Mouse (Mus musculus) forelimb bud, embryonic 11.5 days (tissue): Measurements from ENCODE around the gene Cyp4v3.

Source experiments
- DNase-seq: peaks from one replicate; pipeline ENCODE4 v3.0.0-alpha.2; 2012; ENCODE audit warnings: low read depth, low spot score

Cyp4v3 gene

DNA sequence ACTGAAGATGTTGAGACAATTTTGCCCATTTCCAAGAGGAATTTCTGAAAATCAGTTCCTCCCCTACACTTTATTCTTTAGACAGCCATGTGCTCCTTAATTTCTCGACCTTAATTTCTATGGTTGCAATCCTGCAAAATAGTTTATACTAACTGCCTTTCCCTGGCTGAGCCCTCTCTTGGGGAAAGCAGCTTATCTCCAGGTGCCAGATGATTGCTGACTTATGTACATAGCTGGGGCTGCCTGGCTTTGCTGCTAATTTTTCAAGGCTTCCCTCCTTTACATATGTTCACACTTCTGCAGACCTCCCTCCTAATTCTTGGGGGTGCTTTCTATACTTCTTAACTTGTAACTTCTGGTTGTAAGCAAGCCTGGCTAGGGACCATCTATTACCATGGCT, 12.1 kb downstream of the Cyp4v3 start:
- no peak for DNase-seq

DNA sequence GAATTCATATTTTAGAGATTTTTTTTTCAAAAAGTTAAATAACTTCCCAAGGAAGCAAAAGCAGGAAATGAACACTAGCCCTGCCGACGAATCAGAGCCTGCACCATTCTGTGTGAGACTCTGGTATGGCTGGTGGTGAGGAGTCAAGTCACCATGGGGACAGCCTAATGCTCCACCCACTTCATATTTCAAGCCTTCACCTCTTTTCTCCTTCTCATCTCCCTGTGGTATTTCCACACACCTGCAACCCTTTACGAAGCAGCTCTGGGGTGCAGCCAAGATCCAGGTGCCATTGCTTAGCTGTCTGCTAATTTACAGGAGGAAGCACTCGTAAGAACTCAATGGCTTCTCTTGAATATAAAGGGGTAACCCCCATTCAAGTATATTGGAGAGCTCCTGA, 22.0 kb downstream of the Cyp4v3 start:
- DNase-seq: no peak

DNA sequence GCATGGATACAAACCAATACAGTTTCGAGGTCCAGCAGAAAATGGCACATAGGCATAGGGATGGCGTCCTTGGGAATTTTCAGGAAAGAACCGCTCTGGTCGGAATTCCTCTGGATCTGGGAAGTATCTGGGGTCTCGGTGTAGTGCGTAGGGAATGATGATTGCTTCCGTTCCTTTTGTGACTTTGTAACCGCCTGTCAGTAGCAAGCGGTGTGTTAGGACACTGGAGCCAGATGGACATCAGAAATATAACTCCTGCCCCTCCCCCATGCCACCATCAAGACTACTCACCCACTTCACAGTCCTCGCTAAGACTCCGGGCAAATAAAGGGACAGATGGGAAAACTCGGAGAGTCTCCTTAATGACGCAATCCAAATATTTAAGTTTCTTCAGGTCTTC, 24.6 kb downstream of the Cyp4v3 start, which contains the start of gene Gm45753:
Gm45753 (minus strand) TSS at position 101 of the 400 bp plus-strand sequence.
- no peak for DNase-seq

DNA sequence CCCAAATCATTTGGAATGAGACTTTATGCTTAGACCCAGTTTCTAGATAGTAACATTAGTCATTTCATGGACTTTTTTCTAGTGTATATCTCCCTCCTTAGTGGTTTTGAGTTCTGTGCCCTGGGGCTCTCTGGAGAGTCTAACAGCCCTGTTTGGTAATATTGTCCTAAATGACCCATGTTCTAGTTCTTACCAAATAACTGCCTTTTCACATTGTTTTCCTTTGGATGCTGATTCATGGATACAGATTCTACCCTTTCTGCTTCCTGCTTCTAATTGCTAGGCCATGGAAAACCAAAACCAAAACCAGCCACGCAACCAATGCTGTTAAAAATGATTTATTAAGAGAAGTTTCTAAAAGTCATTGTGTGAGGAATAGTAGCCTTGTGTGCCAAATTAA, 27.5 kb downstream of the Cyp4v3 start:
- DNase-seq: no peak

DNA sequence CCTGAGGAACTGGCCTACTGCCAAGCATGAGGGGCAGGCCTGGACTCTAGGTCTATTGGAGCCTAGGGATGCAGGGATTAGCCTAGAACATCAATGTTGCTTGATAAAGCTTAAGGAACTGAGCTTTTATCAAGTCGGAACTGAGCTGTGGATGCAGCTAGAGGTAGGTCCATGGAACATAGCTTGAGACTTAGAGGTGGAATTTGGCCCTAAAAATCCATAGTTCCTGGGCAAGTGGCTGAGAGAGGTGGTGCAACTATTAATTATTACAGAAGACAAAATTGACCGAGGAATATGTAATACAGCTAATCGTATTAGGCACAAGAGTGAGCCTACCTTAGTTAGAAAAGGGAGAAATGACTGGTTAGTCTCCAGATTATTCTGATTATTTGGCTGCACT, 28.7 kb downstream of the Cyp4v3 start:
- DNase-seq: no peak

DNA sequence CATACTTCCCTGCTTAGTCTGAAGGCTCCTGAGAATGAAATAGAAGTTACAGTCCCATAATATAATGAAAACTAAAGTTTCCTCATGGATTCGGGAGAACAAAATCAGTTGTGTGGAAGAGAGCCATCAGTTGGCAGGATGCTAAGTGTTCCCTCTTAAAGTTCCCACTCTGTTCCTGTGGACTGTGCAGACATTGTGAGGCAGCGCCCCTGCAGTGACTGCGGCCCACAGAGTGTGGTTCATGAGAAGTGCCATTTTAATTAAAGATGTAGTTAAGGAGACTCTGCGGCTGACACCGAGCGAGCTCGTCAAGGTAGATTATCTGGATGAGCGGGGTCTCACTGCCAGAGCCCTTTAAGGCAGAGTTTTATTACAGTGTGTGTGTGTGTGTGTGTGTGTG, 30.6 kb downstream of the Cyp4v3 start:
- DNase-seq: no peak

DNA sequence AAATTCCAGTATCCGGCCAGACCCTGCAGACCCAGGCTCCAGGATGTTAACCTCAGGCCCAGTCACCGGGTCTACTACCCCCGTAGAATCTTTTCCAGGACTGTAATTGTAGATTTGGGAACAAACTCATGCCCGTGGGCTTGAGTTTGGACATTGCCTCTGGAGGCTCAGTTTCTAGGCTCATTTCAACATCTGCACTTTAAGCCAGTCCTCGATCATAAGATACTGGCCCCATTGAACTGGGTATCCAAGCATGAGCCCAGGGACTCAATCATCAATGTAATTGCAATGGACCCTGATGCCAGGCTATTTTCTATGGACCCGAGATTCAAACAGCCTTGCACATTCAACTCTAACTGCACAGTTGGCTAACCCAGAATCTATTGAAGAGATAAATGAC, 37.7 kb downstream of the Cyp4v3 start:
- no peak for DNase-seq

DNA sequence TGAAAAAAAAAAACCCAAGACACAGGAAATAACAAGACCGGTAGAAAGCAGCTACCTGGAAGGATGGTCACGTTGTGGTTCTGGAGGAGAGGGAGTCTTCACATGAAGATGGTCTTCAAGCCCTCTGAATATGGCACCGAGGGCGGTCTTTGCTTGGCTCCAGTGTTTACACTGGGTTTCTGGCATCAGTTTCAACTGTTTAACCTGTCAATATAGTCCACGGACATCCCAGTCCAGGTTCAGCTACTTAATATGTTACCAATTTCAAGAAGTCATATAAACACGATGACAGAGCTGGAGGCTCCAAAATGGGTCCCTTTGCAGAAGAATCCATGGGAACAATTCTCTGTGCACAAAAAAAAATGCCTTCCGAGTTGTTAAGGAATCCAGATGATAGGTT, 38.3 kb downstream of the Cyp4v3 start, which contains the start of gene Klkb1:
Klkb1 (minus strand) TSS at position 173 of the 400 bp plus-strand sequence.
- no peak for DNase-seq

DNA sequence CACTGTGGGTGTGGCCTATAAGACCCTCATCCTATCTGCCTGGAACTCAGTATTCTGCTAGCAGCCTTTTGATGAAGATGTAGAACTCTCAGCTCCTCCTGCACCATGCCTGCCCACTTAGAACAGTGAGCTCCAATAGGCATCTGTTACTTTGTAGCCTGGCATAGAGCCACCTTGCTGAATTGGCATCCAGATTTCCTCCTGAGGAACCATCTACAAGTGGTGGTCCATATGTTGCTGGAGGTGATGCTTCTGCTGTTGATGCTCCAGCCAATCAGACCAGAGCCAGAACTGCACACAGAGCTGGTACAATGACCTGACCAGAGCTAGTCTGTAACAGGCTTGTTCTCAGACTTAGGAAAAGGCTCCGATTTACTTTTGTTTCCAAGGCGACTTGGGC, 41.2 kb downstream of the Cyp4v3 start:
- no peak for DNase-seq

DNA sequence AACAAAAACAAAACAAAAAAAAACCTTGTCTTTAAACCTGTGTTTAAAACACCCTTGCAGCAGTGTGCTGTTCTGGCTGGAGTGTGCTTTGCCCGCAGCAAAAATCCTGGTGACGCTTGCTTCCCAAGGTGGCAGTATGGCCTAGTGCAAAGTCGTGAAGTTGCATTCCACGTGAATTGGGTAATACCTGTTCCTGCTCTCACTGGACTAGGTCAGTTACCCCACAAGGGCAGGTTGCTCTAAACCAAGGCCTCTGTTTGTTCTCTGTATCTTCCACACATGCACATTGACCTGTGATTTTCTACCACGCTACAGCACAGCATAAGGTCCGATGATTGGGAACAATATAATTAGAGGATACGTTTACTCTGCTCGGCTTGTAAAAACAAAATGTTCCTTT, 51.4 kb downstream of the Cyp4v3 start:
- no peak for DNase-seq

DNA sequence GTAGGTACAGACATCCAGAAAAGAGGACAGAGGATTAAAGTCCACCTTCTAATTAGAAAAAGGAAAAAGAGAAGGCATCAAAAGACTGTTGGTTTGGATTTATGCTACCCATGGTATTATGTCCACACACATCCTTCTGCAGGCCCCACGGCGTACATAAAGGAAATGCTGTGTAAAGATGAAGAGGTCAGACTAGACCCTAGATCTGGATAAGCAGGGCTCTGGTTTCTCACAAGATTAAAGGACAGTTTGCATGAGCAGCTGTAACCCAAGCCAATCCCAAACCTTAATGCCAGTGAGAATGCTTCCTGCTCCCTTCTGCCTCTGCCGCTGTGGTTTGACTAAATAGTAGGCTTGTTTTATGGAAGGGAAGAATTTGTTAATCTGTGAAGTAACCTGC, 55.6 kb downstream of the Cyp4v3 start:
- DNase-seq: no peak

DNA sequence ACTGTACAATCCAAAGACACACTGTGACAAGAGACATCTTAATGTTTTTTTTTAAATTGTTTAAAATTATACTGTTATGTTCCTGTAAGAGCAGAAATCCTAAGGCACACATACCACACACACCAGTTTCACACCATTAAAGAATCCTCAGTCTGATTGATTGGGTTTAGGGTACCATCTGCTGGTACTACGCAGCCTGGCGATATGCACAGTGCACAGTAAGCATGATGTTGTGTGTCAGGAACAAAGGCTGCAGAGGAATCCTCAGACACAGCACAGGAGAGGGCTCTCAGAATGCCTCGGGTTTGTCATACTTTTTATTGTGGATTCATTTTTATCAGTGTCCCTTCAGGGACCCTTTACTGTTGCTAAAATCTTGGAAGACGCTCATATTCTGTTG, 58.7 kb downstream of the Cyp4v3 start:
- DNase-seq: no peak

DNA sequence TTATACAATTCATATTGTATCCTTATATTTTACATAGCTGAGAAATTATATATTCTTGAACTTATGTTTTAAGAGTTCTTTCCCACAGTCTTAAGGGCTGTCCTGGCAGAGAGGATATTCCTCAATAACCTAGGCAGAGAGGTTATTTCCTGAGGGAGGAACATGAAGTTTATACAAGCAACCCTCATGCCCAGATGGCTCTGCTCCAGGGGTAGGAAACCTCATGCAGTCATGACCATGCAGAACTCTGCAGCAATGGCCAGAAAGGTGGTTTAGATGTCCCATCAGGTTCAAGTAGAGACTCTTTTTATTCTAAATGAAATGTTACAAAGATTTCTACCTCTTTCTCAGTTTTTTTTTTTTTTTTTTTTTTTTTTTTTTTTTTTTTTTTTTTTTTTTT, 64.0 kb downstream of the Cyp4v3 start:
- no peak for DNase-seq

DNA sequence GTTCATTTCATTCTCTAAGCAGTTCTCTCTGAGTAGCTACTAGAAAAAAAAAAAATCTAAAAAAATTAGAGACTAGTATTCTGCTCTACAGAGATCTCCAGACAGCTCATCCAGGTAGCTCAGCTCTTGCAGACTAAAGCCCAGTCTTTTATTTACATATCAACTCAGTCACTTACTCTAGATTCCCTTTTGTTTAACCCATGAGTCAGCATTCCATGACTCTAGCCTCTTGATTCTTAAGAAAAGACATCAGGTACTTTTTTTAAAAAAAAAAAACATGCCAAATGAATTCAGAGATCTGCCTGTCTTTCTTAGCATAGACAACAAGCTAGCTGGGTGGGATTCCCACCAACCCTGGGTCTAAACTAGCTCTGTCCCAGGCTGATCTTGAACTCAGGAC, 64.5 kb downstream of the Cyp4v3 start:
- DNase-seq: no peak

DNA sequence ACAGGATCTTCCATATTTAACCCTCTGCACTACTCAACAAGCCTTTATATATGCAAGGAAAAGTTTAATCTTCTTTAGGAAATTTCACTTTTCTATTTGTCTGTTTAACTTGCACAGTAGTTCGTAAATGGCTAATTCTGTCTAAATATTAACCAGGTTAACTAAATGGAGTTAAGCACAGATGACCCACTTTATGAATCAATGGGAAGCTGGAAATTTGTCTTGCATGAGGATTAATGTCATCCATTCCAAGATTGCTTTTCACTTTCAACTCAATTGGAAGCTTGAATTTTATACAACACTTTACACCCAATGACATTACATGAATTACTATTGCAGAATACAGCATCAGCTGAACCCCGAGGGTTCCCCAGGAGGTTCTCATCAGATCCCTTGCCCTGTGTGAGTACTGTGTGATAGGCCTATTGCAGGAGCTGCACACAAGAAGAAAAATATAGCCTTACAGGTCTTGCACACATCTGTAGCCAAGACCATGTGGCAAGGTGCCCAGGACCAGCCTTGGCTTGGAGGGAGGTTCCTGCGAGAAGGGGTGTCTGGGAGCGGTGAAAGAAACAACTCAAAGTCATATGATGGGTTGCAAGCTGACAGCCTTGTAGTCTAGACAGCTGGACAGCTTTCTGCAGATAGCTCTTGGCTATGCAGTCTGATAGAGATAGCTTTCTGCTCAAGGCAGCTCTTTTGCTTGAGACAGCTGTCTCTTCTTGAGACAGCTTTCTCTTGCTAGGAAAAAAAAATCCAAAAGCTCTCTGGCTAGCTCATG, 65.2 kb downstream of the Cyp4v3 start:
- DNase-seq: no peak

DNA sequence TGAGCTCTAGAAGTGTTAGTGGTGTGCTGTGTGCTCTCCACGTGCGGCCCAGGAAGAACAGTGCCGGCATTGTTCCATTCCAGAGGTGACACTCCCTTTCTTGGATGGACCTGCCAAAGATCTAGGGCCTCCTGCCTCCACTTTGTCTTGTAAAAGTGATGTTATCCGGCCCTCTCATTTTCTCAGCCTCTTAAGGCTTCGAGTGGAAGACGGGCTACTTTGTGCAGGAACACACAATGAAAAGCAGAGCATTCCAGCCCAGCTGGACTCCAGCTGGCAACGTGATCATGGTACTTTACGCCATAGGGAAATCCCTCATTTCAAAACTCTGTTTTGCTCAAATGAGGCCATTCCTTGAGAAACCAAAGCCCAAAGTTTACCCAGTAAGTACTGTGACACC, 66.0 kb downstream of the Cyp4v3 start:
- no peak for DNase-seq

DNA sequence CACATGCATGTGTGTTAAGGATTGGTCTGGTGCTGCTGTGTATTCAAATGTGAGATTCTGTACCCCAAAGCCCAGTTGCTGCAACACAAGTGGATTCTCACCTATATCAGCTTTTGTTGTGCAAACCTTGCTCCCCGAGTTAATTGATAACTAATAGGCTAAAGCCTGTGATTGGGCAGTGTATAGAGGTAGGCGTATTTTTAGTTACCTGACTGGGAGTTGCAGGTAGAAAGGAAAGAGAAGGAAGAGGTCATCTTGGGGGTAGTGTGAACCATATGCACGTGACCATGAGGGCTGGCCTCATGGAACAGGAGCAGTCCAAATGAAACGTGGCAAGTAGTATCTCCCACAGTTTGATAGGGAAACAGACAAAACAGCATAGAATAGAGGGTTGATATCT, 68.1 kb downstream of the Cyp4v3 start:
- no peak for DNase-seq

DNA sequence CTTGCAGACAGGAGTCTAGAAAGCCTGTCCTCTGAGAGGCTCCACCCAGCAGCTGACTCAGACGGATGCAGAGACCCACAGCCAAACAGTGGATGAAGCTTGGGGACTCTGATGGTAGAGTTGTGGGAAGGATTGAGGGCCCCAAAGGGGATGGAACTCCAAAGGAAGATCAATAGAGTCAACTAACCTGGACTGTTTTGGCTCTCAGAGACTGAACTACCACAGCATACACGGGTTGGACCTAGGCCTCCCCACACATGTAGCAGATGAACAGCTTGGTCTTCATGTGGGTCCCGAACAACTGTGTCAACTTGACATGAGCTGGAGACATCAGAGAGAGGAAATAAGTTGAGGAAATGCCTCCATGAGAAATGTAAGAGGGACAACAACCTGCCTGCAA, 70.2 kb downstream of the Cyp4v3 start:
- no peak for DNase-seq

DNA sequence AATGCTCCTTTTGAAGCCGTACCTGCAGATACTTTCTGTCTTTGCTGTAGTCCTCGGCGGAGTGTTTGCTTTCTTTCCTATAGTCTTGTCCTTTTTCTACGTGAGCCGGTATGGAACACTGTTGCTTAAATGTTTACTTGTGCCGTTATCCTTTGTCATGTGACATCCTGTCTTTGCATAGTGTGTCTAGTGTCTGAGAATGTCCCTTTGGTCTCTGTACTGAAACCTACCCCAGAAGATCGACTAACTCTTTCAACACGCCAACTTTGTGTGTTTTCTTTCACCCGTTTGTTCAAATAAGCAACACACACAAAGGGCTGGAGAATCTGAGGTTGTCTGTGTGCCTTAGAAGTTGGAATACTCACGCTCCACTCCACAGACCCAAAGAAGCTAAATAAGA, 71.1 kb downstream of the Cyp4v3 start, which contains the start of gene F11:
F11 (minus strand) TSS at position 112 of the 400 bp plus-strand sequence.
- DNase-seq: no peak

DNA sequence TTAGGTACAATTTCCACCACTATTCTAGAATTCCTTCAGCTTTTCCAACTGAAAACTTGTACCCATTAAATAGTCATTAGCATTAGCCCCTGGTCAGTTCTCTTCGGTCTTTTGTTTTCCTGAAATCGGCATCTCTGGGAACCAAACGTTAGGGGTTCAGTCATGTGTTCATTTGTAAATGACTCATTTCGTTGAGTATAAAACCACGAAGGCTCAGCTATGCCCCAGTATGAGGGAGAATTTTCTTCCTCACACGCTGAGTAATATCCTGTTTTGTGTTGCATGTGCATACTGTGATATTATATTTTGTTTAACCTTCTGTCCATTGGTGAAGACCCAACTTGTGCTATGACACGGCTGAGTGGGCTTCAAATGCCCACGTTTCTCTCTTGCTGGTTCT, 74.6 kb downstream of the Cyp4v3 start:
- DNase-seq: no peak

DNA sequence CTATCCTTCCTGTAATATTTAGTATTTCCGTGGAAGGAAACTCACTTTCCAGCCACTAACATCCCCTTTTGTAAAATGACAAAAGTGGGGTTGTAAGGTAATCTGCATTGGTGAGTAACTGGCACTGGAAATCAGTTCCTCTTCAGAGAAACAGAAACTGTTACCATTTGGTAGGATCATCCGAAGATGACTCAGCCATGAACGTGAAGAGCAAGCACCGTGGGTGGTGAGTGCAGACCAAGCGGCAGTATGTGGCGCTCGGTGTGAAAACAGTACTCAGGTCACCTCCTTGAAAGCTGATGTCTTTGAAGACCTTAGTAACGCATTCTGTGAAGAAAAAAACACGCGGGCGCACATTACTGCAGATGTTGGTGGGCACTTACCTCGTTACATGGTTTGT, 78.0 kb downstream of the Cyp4v3 start:
- no peak for DNase-seq
